Mouse (Mus musculus): Measurements from ENCODE around the gene Gm11077. TPM values are rescaled to one million over a fixed set of nuclear protein-coding genes. Genes with fewer than 3 reads are reported as not detected.
A peak's percentile ranks its signal among the peaks of the same experiment; 100 is the strongest.

Gene Gm11077
- not detected for polyA plus RNA-seq (2012; fragmentation: generic; extraction: Trizol)

DNA sequence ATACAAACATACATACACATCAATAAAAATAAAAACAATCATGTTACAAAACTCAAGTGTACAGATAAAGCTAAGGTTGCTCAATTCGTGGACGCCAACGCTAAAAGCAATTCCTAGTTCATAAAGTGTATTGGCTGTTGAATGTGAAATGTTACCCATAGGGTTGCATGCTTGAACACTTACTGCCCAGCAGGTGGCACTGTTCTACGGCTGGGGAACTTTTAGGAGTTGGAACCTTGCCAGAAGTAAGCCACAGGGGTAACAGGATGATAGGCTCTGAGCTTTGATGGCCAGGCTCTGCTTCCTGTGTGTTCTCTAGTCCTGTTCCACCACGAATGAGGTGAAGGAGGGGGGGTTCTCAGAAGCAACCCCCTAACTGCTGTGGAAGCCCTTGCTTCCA, at the start of gene Gm11077:
Gm11077 (plus strand) TSS at position 13 of the 400 bp plus-strand sequence.
- TF ChIP-seq MAX (IDR thresholded peaks at IDR 0.05; ENCODE audit: low read depth) (no peak), TCF12 (IDR thresholded peaks at IDR 0.05; ENCODE audit: insufficient read depth, poor library complexity, severe bottlenecking) (no peak), E2F4 (IDR thresholded peaks at IDR 0.05; ENCODE audit: insufficient read depth) (no peak)
- H3K4me3 ChIP-seq = no peak within 1 kb of the TSS
- H3ac ChIP-seq (ENCODE audit: control insufficient read depth, insufficient read length) = no peak within 1 kb of the TSS
- H3K36me3 ChIP-seq (ENCODE audit: control insufficient read depth, insufficient read depth) = no peaks in the 10 kb centered on the region
- no peaks in the 10 kb centered on the region for H3K79me2 ChIP-seq (ENCODE audit: control insufficient read depth, insufficient read depth)
- H3K27me3 ChIP-seq (ENCODE audit: control insufficient read depth, insufficient read depth, insufficient read length) = no peaks in the 10 kb centered on the region
- H3K4me2 ChIP-seq (ENCODE audit: low read depth) = no peak within 1 kb of the TSS

DNA sequence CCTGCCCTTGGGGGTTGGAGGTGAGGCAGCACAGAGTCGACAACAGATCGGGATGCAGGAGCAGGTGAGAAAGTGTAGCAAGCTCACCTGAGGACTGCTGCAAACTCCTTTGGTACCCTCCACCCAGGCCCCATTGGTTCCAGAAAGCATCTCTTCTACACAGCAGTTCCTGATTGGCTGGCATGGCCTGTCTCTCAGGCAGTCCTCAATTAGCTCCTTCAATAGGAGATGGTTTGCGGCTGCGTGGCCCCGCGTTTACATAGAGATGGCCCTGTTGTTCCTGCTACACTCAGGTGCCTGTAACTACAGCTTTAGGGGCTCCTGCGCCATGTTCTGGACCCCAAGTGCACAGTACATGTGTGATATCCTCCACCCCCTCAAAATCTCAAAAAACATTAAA, 48.4 kb upstream of the Gm11077 start:
- H3ac ChIP-seq (ENCODE audit: control insufficient read depth, insufficient read length) = no peak overlapping the region
- TF ChIP-seq POLR2AphosphoS2 (IDR thresholded peaks at IDR 0.05; ENCODE audit: insufficient read length, low read depth) = no peak
- TF ChIP-seq POLR2A (IDR thresholded peaks at IDR 0.05; ENCODE audit: insufficient read length, low read depth) = no peak

DNA sequence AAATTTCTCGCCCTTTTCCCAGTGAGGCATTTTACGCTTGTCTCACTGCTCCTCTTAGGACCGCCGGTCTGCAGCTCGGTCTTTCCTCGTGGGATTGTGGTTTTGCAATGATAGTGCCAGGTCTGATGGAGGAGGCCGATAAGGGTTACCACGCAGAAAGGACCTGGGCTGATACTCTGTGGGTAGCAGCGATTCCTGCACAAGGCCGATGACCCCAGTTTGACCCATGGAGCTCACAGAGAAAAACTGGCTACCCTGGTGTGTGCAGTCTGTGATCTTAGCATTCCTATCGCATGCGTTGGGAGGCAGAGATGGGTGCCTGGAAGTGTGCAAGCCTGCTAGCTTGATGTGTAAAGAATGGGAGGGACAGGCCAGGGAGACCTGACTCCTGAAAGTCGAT, 46.3 kb upstream of the Gm11077 start:
- Histone ChIP-seq H3K4me2 (ENCODE audit: low read depth) (peak overlapping the region; percentile 21), H3ac (ENCODE audit: control insufficient read depth, insufficient read length) (no peak overlapping the region), H3K4me3 (no peak overlapping the region), H3K27me3 (ENCODE audit: control insufficient read depth, insufficient read depth, insufficient read length) (no peaks in the 10 kb centered on the region), H3K79me2 (ENCODE audit: control insufficient read depth, insufficient read depth) (no peaks in the 10 kb centered on the region), H3K36me3 (ENCODE audit: control insufficient read depth, insufficient read depth) (no peaks in the 10 kb centered on the region)
- no peak for TF ChIP-seq POLR2A (IDR thresholded peaks at IDR 0.05; ENCODE audit: insufficient read length, low read depth)

More for the DNA sequence above, 48.4 kb upstream of the Gm11077 start:
- Histone ChIP-seq H3K4me3 (no peak overlapping the region), H3K27me3 (ENCODE audit: control insufficient read depth, insufficient read depth, insufficient read length) (no peaks in the 10 kb centered on the region), H3K79me2 (ENCODE audit: control insufficient read depth, insufficient read depth) (no peaks in the 10 kb centered on the region), H3K36me3 (ENCODE audit: control insufficient read depth, insufficient read depth) (no peaks in the 10 kb centered on the region), H3K4me2 (ENCODE audit: low read depth) (no peak overlapping the region)

DNA sequence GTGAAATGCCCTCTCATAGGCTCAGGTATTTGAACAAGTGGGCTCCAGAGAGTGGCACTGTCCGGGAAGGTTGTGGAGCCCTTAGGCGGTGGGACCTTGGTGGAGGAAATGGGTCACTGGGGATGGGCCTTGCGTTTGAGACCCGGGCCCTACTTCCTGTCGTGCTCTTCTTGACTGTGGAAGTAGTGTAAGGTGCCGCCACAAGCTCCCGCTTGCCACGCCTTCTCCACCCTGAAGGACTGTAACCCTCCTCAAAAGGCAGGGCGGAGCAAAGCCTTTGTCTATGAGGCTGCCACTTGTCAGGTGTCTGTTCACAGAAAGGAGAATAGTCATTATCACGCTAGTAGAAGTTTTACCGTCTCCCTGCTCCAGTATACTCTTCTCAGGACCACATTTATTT, 44.7 kb upstream of the Gm11077 start:
- no peaks in the 10 kb centered on the region for H3K27me3 ChIP-seq (ENCODE audit: control insufficient read depth, insufficient read depth, insufficient read length)
- H3K36me3 ChIP-seq (ENCODE audit: control insufficient read depth, insufficient read depth) = no peaks in the 10 kb centered on the region
- TF ChIP-seq SRF (IDR thresholded peaks at IDR 0.05; ENCODE audit: control insufficient read depth, insufficient read length, low read depth) (no peak), TCF3 (IDR thresholded peaks at IDR 0.05; ENCODE audit: insufficient read length, low read depth) (no peak), POLR2A (IDR thresholded peaks at IDR 0.05; ENCODE audit: insufficient read length, low read depth) (no peak), MYOD1 (IDR thresholded peaks at IDR 0.05; ENCODE audit: control insufficient read depth in 1 of 3, insufficient read length in 2 of 3, low read depth in 2 of 3) (no peak), CEBPB (IDR thresholded peaks at IDR 0.05; ENCODE audit: insufficient read depth, poor library complexity, severe bottlenecking) (no peak), USF1 (IDR thresholded peaks at IDR 0.05; ENCODE audit: low read depth) (no peak), REST (IDR thresholded peaks at IDR 0.05; ENCODE audit: insufficient read depth, insufficient read length) (no peak), E2F4 (IDR thresholded peaks at IDR 0.05; ENCODE audit: insufficient read depth) (no peak), MAX (IDR thresholded peaks at IDR 0.05; ENCODE audit: low read depth) (no peak), TCF12 (IDR thresholded peaks at IDR 0.05; ENCODE audit: insufficient read depth, poor library complexity, severe bottlenecking) (no peak), POLR2AphosphoS2 (IDR thresholded peaks at IDR 0.05; ENCODE audit: insufficient read length, low read depth) (no peak)
- H3ac ChIP-seq (ENCODE audit: control insufficient read depth, insufficient read length) = no peak overlapping the region
- no peak overlapping the region for H3K4me2 ChIP-seq (ENCODE audit: low read depth)
- H3K79me2 ChIP-seq (ENCODE audit: control insufficient read depth, insufficient read depth) = no peaks in the 10 kb centered on the region
- no peak overlapping the region for H3K4me3 ChIP-seq

DNA sequence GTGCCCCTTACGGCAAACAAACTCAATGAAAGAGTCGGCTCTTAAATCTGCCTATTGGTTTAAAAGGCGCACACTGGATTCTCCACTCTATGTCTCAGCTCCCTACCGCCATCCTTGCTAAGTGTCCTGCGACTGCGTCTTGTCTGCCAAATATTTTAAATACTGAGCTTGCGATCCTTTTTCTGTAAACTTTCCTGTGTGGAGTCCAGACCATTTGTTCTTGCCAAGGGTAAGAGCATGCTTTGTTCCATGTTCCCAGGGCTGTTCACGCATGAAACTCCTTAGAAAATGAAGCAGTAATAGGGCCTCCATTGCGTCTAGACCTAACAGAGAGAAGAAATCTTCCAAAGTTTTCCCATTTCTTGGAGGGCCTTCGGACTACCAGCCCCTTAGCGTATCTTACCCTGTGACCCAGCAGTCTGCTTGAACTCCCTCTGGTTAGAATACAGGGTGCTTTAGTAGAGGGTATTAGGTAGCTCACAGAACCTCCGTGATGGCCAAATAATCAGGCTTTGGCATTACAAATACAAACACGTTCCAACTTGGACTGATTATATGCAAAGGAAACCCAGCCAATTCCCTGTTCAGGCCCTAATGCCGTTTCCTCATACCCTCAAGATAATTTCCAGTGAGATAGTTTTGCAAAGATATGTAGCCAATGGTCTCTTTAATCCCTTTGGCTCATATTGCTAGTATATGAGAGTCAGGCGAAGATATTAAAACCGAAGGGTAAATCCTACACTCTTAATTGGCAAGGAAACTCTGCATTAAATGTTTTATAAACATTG, 39.3 kb upstream of the Gm11077 start:
- TF ChIP-seq E2F4 (IDR thresholded peaks at IDR 0.05; ENCODE audit: insufficient read depth) (no peak), REST (IDR thresholded peaks at IDR 0.05; ENCODE audit: insufficient read depth, insufficient read length) (no peak), CEBPB (IDR thresholded peaks at IDR 0.05; ENCODE audit: insufficient read depth, poor library complexity, severe bottlenecking) (no peak)
- Histone ChIP-seq H3K27me3 (ENCODE audit: control insufficient read depth, insufficient read depth, insufficient read length) (no peaks in the 10 kb centered on the region), H3K36me3 (ENCODE audit: control insufficient read depth, insufficient read depth) (no peaks in the 10 kb centered on the region), H3K4me3 (no peak overlapping the region), H3K79me2 (ENCODE audit: control insufficient read depth, insufficient read depth) (no peaks in the 10 kb centered on the region), H3K4me2 (ENCODE audit: low read depth) (no peak overlapping the region), H3ac (ENCODE audit: control insufficient read depth, insufficient read length) (no peak overlapping the region)

DNA sequence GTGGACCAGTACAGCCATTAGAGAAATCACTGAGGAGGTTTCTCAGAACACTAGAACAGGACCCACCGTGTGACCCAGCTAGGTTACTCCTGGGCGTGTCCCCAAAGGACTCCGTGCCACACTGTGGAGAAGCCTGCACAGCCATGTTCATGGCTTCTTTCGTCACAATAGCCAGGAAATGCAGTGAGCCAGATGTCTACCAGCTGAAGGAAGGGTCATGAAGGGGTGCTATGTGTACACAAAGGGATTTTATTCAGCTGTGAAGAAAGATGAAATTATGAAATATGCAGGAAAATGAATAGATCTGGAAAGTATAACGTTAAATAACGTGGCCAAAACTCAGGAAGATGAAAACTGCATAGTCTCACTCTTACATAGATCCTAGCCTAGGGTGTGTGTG, 36.9 kb upstream of the Gm11077 start:
- no peaks in the 10 kb centered on the region for H3K27me3 ChIP-seq (ENCODE audit: control insufficient read depth, insufficient read depth, insufficient read length)
- H3K36me3 ChIP-seq (ENCODE audit: control insufficient read depth, insufficient read depth) = no peaks in the 10 kb centered on the region
- no peak overlapping the region for H3K4me2 ChIP-seq (ENCODE audit: low read depth)
- no peaks in the 10 kb centered on the region for H3K79me2 ChIP-seq (ENCODE audit: control insufficient read depth, insufficient read depth)
- no peak overlapping the region for H3ac ChIP-seq (ENCODE audit: control insufficient read depth, insufficient read length)
- no peak overlapping the region for H3K4me3 ChIP-seq
- no peak for TF ChIP-seq TCF3 (IDR thresholded peaks at IDR 0.05; ENCODE audit: insufficient read length, low read depth)
- TF ChIP-seq TCF12 (IDR thresholded peaks at IDR 0.05; ENCODE audit: insufficient read depth, poor library complexity, severe bottlenecking) = no peak
- no peak for TF ChIP-seq SRF (IDR thresholded peaks at IDR 0.05; ENCODE audit: control insufficient read depth, insufficient read length, low read depth)
- no peak for TF ChIP-seq E2F4 (IDR thresholded peaks at IDR 0.05; ENCODE audit: insufficient read depth)
- TF ChIP-seq USF1 (IDR thresholded peaks at IDR 0.05; ENCODE audit: low read depth) = no peak
- TF ChIP-seq CEBPB (IDR thresholded peaks at IDR 0.05; ENCODE audit: insufficient read depth, poor library complexity, severe bottlenecking) = no peak
- no peak for TF ChIP-seq MYOD1 (IDR thresholded peaks at IDR 0.05; ENCODE audit: control insufficient read depth in 1 of 3, insufficient read length in 2 of 3, low read depth in 2 of 3)
- no peak for TF ChIP-seq POLR2AphosphoS2 (IDR thresholded peaks at IDR 0.05; ENCODE audit: insufficient read length, low read depth)
- TF ChIP-seq POLR2A (IDR thresholded peaks at IDR 0.05; ENCODE audit: insufficient read length, low read depth) = no peak
- TF ChIP-seq MAX (IDR thresholded peaks at IDR 0.05; ENCODE audit: low read depth) = no peak
